Mouse (Mus musculus): ENCODE measurements around the gene Ifng. TPM values are rescaled to one million over a fixed set of nuclear protein-coding genes. Genes with fewer than 3 reads are reported as not detected.
"Not testable (repeated sequence)": the region's sequence is repeated elsewhere in the genome, so short reads cannot be mapped to it uniquely, and the experiment has no call there.

Ifng gene
- total and polyA plus RNA-seq, 2 experiments: 0.10 TPM; not detected in 1

- Histone ChIP-seq H3K4me1 (ENCODE audit: control insufficient read depth, insufficient read depth, low read length) (no peaks in the 10 kb centered on the region), H3K79me2 (ENCODE audit: control insufficient read depth, insufficient read depth, low read length) (no peaks in the 10 kb centered on the region), H3K27me3 (ENCODE audit: control insufficient read depth, insufficient read depth, low read length) (no peaks in the 10 kb centered on the region), H3K4me3 (ENCODE audit: insufficient read depth, low read depth, low read length) (no peak overlapping the region), H3K27ac (replicated peaks; ENCODE audit: insufficient read depth, low read depth, low read length) (no peak overlapping the region), H3K36me3 (ENCODE audit: control insufficient read depth, insufficient read depth, low read length) (no peaks in the 10 kb centered on the region), H3K9ac (ENCODE audit: low read depth, low read length) (no peak overlapping the region)
- WGBS: 53% methylated on average over 13 of the region's 13 CpGs
- no peak for TF ChIP-seq CTCF (IDR thresholded peaks at IDR 0.05; ENCODE audit: low read depth, low read length)
- TF ChIP-seq POLR2A (IDR thresholded peaks at IDR 0.05; ENCODE audit: extremely low read depth, insufficient read depth, low read length): no peak
- DNase-seq (ENCODE audit: extremely low read depth, low read depth, low spot score): no peak
Measured at GRCm38 (mm10) chr10:118470296-118470957, 29.6 kb downstream of the Ifng start.

GRCm38 (mm10) chr10:118472846-118473245, 32.0 kb downstream of the Ifng start:
- H3K36me3 ChIP-seq (ENCODE audit: control insufficient read depth, insufficient read depth, low read length): not testable (repeated sequence)
- 75% methylated on average over 1 of the region's 1 CpGs for WGBS

DNA sequence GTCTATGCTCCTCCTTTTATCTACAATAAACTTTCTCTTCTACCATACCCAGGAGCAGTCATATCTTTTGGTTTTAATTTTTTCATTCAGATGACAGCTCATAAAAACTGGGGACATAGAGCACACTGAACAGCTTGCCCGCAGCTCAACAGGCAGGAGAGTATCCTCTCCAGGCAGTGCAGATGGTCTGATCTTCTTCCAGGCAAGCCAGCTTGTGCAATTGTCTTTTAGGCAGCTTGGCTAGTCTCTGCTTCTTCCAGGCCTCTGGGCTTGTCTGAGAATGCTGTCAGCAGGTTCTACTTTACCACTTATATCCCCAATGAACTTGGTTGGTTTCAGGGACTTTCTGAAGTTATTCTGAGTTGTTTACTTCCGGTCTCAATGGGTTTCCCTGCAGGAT, 35.9 kb downstream of the Ifng start:
- Histone ChIP-seq H3K36me3 (ENCODE audit: control insufficient read depth, insufficient read depth, low read length) (no peaks in the 10 kb centered on the region), H3K9ac (ENCODE audit: low read depth, low read length) (no peak overlapping the region), H3K4me3 (ENCODE audit: insufficient read depth, low read depth, low read length) (no peak overlapping the region), H3K27ac (replicated peaks; ENCODE audit: insufficient read depth, low read depth, low read length) (no peak overlapping the region), H3K79me2 (ENCODE audit: control insufficient read depth, insufficient read depth, low read length) (no peaks in the 10 kb centered on the region), H3K27me3 (ENCODE audit: control insufficient read depth, insufficient read depth, low read length) (no peaks in the 10 kb centered on the region), H3K4me1 (ENCODE audit: control insufficient read depth, insufficient read depth, low read length) (no peaks in the 10 kb centered on the region)
- DNase-seq (ENCODE audit: extremely low read depth, low read depth, low spot score): no peak
- no peak for TF ChIP-seq POLR2A (IDR thresholded peaks at IDR 0.05; ENCODE audit: extremely low read depth, insufficient read depth, low read length)
- no peak for TF ChIP-seq CTCF (IDR thresholded peaks at IDR 0.05; ENCODE audit: low read depth, low read length)
- 85% methylated on average over 2 of the region's 2 CpGs for WGBS

More at GRCm38 (mm10) chr10:118472846-118473245, 32.0 kb downstream of the Ifng start:
- H3K27me3 ChIP-seq (ENCODE audit: control insufficient read depth, insufficient read depth, low read length); DNase-seq (ENCODE audit: extremely low read depth, low read depth, low spot score); H3K4me1 ChIP-seq (ENCODE audit: control insufficient read depth, insufficient read depth, low read length); H3K9ac ChIP-seq (ENCODE audit: low read depth, low read length); H3K79me2 ChIP-seq (ENCODE audit: control insufficient read depth, insufficient read depth, low read length); H3K4me3 ChIP-seq (ENCODE audit: insufficient read depth, low read depth, low read length); H3K27ac ChIP-seq (replicated peaks; ENCODE audit: insufficient read depth, low read depth, low read length): not testable (repeated sequence)

DNA sequence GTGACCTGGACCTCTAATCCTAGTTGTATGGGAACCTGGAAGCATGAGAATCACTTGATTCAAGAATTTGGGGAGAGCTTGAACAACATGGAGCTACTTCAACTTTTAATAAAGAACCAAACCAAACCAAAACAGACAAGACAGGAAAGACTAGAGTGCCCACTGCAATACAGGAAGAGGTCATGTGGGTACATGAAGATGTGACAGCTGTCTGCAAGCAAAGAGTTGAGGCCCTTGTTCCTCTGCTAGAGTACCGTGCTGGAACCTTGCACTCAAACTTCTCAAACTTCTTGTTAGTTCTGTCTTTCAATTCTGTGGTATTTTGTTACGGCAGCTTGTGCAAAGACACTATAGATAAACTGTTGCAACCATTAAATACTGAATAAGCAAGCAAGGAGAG, 36.5 kb downstream of the Ifng start:
- WGBS: 76% methylated on average over 2 of the region's 2 CpGs
- Histone ChIP-seq H3K27me3 (ENCODE audit: control insufficient read depth, insufficient read depth, low read length) (no peaks in the 10 kb centered on the region), H3K9ac (ENCODE audit: low read depth, low read length) (no peak overlapping the region), H3K4me3 (ENCODE audit: insufficient read depth, low read depth, low read length) (no peak overlapping the region), H3K36me3 (ENCODE audit: control insufficient read depth, insufficient read depth, low read length) (no peaks in the 10 kb centered on the region), H3K4me1 (ENCODE audit: control insufficient read depth, insufficient read depth, low read length) (no peaks in the 10 kb centered on the region), H3K27ac (replicated peaks; ENCODE audit: insufficient read depth, low read depth, low read length) (no peak overlapping the region), H3K79me2 (ENCODE audit: control insufficient read depth, insufficient read depth, low read length) (no peaks in the 10 kb centered on the region)
- TF ChIP-seq POLR2A (IDR thresholded peaks at IDR 0.05; ENCODE audit: extremely low read depth, insufficient read depth, low read length) (no peak), CTCF (IDR thresholded peaks at IDR 0.05; ENCODE audit: low read depth, low read length) (no peak)
- no peak for DNase-seq (ENCODE audit: extremely low read depth, low read depth, low spot score)

DNA sequence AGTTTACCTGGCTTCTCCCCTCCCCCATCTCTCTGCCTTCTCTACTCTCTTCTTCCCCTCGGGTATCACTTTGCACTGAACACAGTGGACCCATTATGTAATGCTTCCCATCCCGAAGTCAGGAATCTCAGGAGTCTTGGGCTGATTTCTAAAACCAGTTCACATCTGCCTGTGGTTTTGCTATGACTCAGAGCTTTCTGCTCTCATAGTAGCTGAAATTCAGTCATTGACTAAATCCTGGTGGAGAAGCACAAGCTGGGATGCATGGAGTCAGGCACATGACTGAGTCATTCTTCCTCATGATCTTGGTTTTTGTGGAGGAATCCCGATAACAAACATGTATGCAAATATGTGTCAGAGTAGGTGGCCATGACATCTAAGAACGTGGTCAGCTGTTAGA, 38.4 kb downstream of the Ifng start:
- TF ChIP-seq CTCF (IDR thresholded peaks at IDR 0.05; ENCODE audit: low read depth, low read length) (no peak), POLR2A (IDR thresholded peaks at IDR 0.05; ENCODE audit: extremely low read depth, insufficient read depth, low read length) (no peak)
- 79% methylated on average over 4 of the region's 4 CpGs for WGBS
- H3K36me3 ChIP-seq (ENCODE audit: control insufficient read depth, insufficient read depth, low read length): no peaks in the 10 kb centered on the region
- no peak overlapping the region for H3K27ac ChIP-seq (replicated peaks; ENCODE audit: insufficient read depth, low read depth, low read length)
- H3K4me3 ChIP-seq (ENCODE audit: insufficient read depth, low read depth, low read length): no peak overlapping the region
- H3K27me3 ChIP-seq (ENCODE audit: control insufficient read depth, insufficient read depth, low read length): no peaks in the 10 kb centered on the region
- H3K9ac ChIP-seq (ENCODE audit: low read depth, low read length): no peak overlapping the region
- no peak for DNase-seq (ENCODE audit: extremely low read depth, low read depth, low spot score)
- no peaks in the 10 kb centered on the region for H3K4me1 ChIP-seq (ENCODE audit: control insufficient read depth, insufficient read depth, low read length)
- no peaks in the 10 kb centered on the region for H3K79me2 ChIP-seq (ENCODE audit: control insufficient read depth, insufficient read depth, low read length)

DNA sequence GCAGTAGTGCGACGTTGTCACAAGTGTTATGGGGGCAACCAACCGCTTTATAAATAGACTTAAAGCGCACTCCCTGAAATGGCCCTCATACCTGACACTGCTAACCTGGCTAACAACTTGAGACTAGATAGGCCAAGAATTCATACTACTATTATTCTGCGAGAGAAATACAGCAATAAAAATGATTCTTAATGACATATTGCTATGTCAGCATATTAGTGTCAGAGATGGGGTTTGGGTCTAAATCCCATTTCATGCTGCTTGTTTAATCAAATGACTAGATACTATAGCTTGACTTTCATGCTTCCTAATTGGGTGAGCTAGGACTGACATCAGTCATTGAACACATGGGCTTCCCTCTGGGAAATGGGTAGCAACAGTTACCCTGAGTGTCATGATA, 39.3 kb downstream of the Ifng start:
- H3K79me2 ChIP-seq (ENCODE audit: control insufficient read depth, insufficient read depth, low read length): no peaks in the 10 kb centered on the region
- TF ChIP-seq POLR2A (IDR thresholded peaks at IDR 0.05; ENCODE audit: extremely low read depth, insufficient read depth, low read length) (no peak), CTCF (IDR thresholded peaks at IDR 0.05; ENCODE audit: low read depth, low read length) (no peak)
- H3K4me1 ChIP-seq (ENCODE audit: control insufficient read depth, insufficient read depth, low read length): no peaks in the 10 kb centered on the region
- H3K4me3 ChIP-seq (ENCODE audit: insufficient read depth, low read depth, low read length): no peak overlapping the region
- WGBS: 98% methylated on average over 5 of the region's 5 CpGs
- H3K27ac ChIP-seq (replicated peaks; ENCODE audit: insufficient read depth, low read depth, low read length): no peak overlapping the region
- H3K36me3 ChIP-seq (ENCODE audit: control insufficient read depth, insufficient read depth, low read length): no peaks in the 10 kb centered on the region
- no peak overlapping the region for H3K9ac ChIP-seq (ENCODE audit: low read depth, low read length)
- DNase-seq (ENCODE audit: extremely low read depth, low read depth, low spot score): no peak
- H3K27me3 ChIP-seq (ENCODE audit: control insufficient read depth, insufficient read depth, low read length): no peaks in the 10 kb centered on the region
